Mouse (Mus musculus): ENCODE measurements around the gene Efcab3. TPM values are rescaled to one million over a fixed set of nuclear protein-coding genes. Genes with fewer than 3 reads are reported as not detected.

Gene Efcab3
- total and polyA plus RNA-seq, 2 experiments from 2014 or later = not detected

DNA sequence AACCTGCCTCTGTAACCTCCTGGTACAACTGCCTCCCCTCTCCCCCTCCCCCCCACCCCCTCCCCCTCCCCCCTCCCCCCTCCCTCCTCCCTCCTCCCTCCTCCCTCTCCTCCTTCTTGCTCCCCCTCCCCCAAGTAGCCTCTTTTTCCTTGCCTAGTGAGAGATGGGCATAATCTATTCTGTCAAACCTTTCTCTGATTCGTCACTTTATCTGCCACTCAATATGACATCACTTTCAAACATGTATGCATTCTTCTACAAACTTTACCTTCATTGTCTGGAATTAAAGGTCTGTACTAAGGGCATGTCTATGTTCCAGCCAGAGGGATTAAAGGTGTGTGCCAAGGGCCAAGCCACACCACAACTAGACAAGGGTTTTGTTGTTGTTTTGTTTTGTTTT is 86.4 kb downstream of the Efcab3 start:
- 100% methylated on average over 1 of the region's 1 CpGs for WGBS
- DNase-seq (ENCODE audit: low spot score) (no peak), ATAC-seq (ENCODE audit: low FRiP score) (no peak)
- Histone ChIP-seq H3K4me3 (ENCODE audit: low read depth, low read length) (no peak overlapping the region), H3K27me3 (ENCODE audit: insufficient read depth, low read length) (no peaks in the 10 kb centered on the region), H3K36me3 (ENCODE audit: insufficient read depth, low read length) (no peaks in the 10 kb centered on the region), H3K9me3 (ENCODE audit: low read length) (no peaks in the 10 kb centered on the region), H3K9ac (replicated peaks; ENCODE audit: low read length, poor library complexity, severe bottlenecking) (no peak overlapping the region), H3K27ac (ENCODE audit: low read depth, low read length) (no peak overlapping the region), H3K4me1 (ENCODE audit: insufficient read depth, low read length) (no peaks in the 10 kb centered on the region; the same call in 1 of the 2 replicates), H3K4me2 (ENCODE audit: low read depth, low read length, poor library complexity, severe bottlenecking) (no peak overlapping the region)
- no peak for TF ChIP-seq CTCF (IDR thresholded peaks at IDR 0.05)

DNA sequence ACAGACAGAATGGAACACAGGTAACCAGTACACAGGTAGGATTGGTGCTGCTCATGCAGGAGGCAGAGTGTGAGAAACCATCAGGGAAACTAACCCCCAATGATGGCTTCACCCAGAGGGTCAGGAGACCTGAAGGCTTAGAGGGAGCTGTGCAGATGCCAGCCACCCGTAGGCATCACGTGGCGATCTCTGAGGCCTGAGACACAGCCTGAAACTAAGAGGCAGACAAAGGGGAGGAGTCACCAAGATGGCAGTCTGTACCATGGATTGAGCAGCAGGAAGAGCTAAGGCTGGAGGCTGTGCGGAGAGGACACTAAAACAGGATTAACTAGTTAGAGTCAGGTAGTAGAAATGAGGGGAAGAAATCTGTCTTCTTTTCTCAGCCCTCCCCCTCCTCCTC is 87.3 kb downstream of the Efcab3 start:
- no peaks in the 10 kb centered on the region for H3K9me3 ChIP-seq (ENCODE audit: low read length)
- no peak for ATAC-seq (ENCODE audit: low FRiP score)
- H3K27ac ChIP-seq (ENCODE audit: low read depth, low read length) = no peak overlapping the region
- no peaks in the 10 kb centered on the region for H3K36me3 ChIP-seq (ENCODE audit: insufficient read depth, low read length)
- H3K4me2 ChIP-seq (ENCODE audit: low read depth, low read length, poor library complexity, severe bottlenecking) = no peak overlapping the region
- no peak overlapping the region for H3K9ac ChIP-seq (replicated peaks; ENCODE audit: low read length, poor library complexity, severe bottlenecking)
- no peak overlapping the region for H3K4me3 ChIP-seq (ENCODE audit: low read depth, low read length)
- TF ChIP-seq CTCF (IDR thresholded peaks at IDR 0.05) = no peak
- WGBS = 53% methylated on average over 4 of the region's 4 CpGs
- H3K27me3 ChIP-seq (ENCODE audit: insufficient read depth, low read length) = no peaks in the 10 kb centered on the region
- no peaks in the 10 kb centered on the region; the same call in 1 of the 2 replicates for H3K4me1 ChIP-seq (ENCODE audit: insufficient read depth, low read length)
- no peak for DNase-seq (ENCODE audit: low spot score)

DNA sequence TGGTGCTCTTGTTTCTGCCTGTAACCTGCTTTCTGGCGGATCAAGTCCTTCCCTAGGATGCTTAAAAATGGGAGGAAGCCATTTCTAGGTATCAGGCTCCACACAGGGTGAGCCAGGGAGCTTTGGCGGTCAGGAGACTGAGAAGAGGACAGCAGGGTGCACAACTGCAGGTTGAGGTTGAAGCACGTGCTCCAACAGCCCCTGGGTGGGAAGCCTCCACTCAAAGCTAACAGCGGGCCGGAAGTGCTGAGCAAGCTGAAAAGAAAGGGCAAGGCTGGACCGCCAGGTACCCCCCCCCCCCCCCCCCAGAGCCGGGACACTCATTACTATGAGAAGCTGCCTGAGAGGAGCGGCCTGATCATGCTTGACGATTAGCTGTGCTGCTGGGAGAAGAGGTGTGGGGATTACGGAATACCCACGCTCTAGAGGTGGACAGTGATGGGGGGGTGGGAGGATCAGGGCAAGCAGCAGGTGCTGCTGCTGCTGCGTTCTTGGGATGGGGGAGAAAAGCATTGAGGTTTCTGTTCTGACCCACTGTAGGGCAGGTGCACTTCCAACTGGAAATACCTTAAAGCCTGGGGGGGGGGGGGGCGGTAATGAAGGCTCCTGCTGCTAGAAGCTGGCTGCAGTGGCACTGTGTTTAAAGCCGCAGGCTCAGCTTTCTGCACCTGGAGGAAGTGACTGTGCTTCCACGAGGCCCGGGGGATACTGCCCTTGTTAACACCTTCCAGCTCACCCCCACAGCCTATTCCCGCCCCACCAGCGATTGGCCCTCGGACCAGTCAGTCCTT is 88.0 kb downstream of the Efcab3 start:
- DNase-seq (ENCODE audit: low spot score) = no peak
- Histone ChIP-seq H3K4me1 (ENCODE audit: insufficient read depth, low read length) (no peaks in the 10 kb centered on the region; the same call in 1 of the 2 replicates), H3K27ac (ENCODE audit: low read depth, low read length) (no peak overlapping the region)

DNA sequence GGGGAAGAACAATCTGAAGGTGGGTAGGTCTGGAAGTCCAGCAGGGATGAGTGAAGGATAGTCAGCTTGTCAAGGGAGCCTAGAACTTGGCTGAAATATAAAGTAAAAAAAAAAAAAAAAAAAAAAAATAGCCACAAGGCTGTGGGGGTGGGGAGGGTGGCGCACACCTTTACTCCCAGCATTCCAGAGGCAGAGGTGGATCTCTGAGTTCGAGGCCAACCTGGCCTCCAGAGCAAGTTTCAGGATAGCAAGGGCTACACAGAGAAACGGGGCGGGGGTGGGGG is 88.6 kb downstream of the Efcab3 start:
- DNase-seq (ENCODE audit: low spot score) (no peak), ATAC-seq (ENCODE audit: low FRiP score) (no peak)
- no peak overlapping the region for H3K27ac ChIP-seq (ENCODE audit: low read depth, low read length)
- H3K4me1 ChIP-seq (ENCODE audit: insufficient read depth, low read length) = no peaks in the 10 kb centered on the region; the same call in 1 of the 2 replicates
- H3K27me3 ChIP-seq (ENCODE audit: insufficient read depth, low read length) = no peaks in the 10 kb centered on the region
- TF ChIP-seq CTCF (IDR thresholded peaks at IDR 0.05) = no peak
- no peak overlapping the region for H3K9ac ChIP-seq (replicated peaks; ENCODE audit: low read length, poor library complexity, severe bottlenecking)
- no peaks in the 10 kb centered on the region for H3K9me3 ChIP-seq (ENCODE audit: low read length)
- H3K4me3 ChIP-seq (ENCODE audit: low read depth, low read length) = no peak overlapping the region
- WGBS = 80% methylated on average over 1 of the region's 4 CpGs
- no peaks in the 10 kb centered on the region for H3K36me3 ChIP-seq (ENCODE audit: insufficient read depth, low read length)
- peak overlapping the region; percentile 20; the same call in 1 of the 2 replicates for H3K4me2 ChIP-seq (ENCODE audit: low read depth, low read length, poor library complexity, severe bottlenecking)

More for the DNA sequence above, 88.0 kb downstream of the Efcab3 start:
- H3K36me3 ChIP-seq (ENCODE audit: insufficient read depth, low read length) = no peaks in the 10 kb centered on the region
- H3K9me3 ChIP-seq (ENCODE audit: low read length) = no peaks in the 10 kb centered on the region
- no peak overlapping the region for H3K4me3 ChIP-seq (ENCODE audit: low read depth, low read length)
- no peak for ATAC-seq (ENCODE audit: low FRiP score)
- WGBS = 19% methylated on average over 18 of the region's 19 CpGs
- H3K9ac ChIP-seq (replicated peaks; ENCODE audit: low read length, poor library complexity, severe bottlenecking) = no peak overlapping the region; the same call in 1 of the 2 replicates
- peak overlapping the region; percentile 20 for H3K4me2 ChIP-seq (ENCODE audit: low read depth, low read length, poor library complexity, severe bottlenecking)
- H3K27me3 ChIP-seq (ENCODE audit: insufficient read depth, low read length) = no peaks in the 10 kb centered on the region
- no peak for TF ChIP-seq CTCF (IDR thresholded peaks at IDR 0.05)

DNA sequence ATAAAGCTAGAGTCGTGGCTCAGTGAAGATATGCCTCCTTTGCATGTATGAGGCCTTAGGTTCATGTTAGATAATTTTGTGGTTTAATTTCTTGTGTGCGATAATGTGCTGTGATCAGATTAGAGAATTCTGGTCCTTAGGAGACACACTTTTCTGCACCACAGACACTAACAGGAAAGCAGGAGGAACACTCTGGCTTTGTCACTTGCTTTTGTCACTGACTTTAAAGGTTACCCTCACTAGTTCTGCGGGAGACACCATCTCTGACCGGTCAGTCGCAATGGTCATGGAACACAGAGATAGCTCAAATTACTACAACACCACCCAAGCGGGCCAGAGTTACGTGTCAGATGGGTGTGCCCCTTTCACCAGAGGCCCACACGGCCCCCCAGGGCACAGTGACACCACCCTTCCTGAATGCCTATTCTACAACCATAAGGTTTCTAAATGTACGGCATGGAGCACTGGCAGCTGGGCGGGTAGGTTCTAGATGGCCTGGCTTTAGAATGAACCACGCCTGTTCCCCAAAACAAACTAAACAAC is 89.0 kb downstream of the Efcab3 start:
- no peak for DNase-seq (ENCODE audit: low spot score)
- H3K9me3 ChIP-seq (ENCODE audit: low read length) = no peaks in the 10 kb centered on the region
- H3K27ac ChIP-seq (ENCODE audit: low read depth, low read length) = no peak overlapping the region
- TF ChIP-seq CTCF (IDR thresholded peaks at IDR 0.05) = no peak
- H3K4me3 ChIP-seq (ENCODE audit: low read depth, low read length) = no peak overlapping the region
- WGBS = 87% methylated on average over 11 of the region's 11 CpGs
- no peaks in the 10 kb centered on the region for H3K36me3 ChIP-seq (ENCODE audit: insufficient read depth, low read length)
- H3K27me3 ChIP-seq (ENCODE audit: insufficient read depth, low read length) = no peaks in the 10 kb centered on the region
- no peak for ATAC-seq (ENCODE audit: low FRiP score)
- H3K4me2 ChIP-seq (ENCODE audit: low read depth, low read length, poor library complexity, severe bottlenecking) = no peak overlapping the region
- no peak overlapping the region for H3K9ac ChIP-seq (replicated peaks; ENCODE audit: low read length, poor library complexity, severe bottlenecking)
- H3K4me1 ChIP-seq (ENCODE audit: insufficient read depth, low read length) = no peaks in the 10 kb centered on the region; the same call in 1 of the 2 replicates

Data from midbrain, postnatal 0 days (tissue).